Mouse (Mus musculus) right cerebral cortex, postnatal 25 days (tissue): ENCODE data around the gene Elf3.
"Not testable (repeated sequence)": the region's sequence is repeated elsewhere in the genome, so short reads cannot be mapped to it uniquely, and the experiment has no call there.

Source experiments
- DNase-seq: peaks from one replicate; pipeline ENCODE4 v3.0.0; 2022

Elf3 gene

GRCm38 (mm10) chr1:135237131-135237851 is 21.1 kb downstream of the Elf3 start:
- DNase-seq = no peak

DNA sequence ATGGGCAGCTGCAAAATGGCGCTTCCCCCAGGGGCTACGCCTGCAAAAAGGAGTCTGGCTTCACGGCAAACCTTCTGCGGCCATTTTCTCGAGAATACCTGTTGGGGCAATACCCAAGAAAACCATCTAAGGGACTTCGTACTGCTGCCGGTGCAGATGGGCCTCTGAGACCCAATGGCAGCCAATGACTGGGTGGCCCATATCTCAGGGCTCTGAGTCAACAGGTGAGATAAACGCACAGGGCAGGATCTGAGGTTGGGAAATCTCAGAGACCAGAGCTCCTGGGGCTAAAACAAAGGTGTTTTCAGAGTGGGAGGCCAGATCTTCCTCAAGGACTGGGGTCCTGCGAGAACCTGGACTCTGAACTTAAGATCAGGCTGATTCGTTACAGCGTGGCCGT is 23.6 kb downstream of the Elf3 start:
- DNase-seq = no peak

DNA sequence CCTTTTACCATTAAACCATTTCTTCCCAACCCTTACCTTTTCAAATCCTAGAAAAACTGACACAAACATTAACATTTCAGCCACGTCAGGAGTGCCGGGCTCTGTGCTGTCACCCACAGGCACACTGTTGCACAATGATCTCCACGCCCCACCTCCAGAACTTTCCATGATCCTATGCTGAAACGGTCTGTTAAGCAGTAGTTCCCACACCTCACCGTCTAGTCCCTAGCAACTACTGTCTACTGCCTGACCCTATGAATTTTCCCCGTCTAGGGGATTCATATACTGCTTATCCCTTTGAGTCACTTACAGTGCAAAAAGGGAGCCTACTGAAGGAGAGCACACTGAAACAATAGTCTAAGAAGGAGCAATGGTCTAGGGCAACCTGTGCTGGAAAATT is 24.4 kb downstream of the Elf3 start:
- no peak for DNase-seq

DNA sequence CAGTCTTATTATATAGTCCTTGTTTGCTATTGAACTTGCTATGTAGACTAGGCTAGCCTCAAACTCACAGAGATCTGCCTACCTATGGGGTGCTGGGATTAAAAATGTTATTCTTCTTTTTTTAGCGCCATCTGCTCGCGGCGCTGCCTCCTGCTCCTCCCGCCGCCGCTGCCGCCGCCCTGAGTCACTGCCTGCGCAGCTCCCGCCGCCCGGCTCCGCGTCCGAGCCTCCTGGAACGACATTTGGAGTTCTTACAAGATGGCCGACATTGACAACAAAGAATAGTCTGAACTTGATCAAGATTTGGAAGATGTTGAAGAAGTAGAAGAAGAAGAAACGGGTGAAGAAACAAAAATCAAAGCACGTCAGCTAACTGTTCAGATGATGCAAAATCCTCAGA is 26.5 kb downstream of the Elf3 start:
- not testable (repeated sequence) for DNase-seq

DNA sequence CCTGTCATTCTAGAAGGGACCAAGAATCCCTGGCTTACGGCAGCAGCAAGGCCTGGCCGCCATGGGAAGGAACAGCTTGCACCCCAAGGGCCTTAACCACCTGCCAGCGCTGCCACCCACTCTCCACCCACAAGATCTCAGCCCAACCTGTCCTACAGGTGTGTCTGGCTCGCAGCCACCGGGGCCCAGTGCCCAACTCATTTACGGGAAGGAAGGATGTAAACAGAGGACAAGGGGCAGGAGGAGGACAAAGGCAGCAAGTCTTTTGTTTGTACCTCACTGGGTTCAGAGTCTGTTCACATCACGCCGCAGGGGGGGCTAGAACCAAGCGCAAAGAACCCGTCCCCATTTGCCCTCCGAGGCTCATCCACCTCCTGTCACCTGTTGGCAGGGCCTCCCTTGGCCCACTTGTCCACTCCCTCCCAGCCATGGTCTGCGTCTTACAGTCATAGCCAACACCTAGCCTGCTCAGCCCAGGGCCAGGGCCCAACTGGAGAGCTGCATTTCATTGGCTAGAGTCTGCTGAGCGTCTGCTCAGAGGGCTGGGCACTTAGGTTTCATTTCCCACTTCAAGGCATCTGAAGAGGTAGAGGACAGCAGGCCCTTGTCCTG is 30.9 kb downstream of the Elf3 start:
- no peak for DNase-seq

- no peak for DNase-seq
Measured at GRCm38 (mm10) chr1:135224981-135225604, 33.3 kb downstream of the Elf3 start.

DNA sequence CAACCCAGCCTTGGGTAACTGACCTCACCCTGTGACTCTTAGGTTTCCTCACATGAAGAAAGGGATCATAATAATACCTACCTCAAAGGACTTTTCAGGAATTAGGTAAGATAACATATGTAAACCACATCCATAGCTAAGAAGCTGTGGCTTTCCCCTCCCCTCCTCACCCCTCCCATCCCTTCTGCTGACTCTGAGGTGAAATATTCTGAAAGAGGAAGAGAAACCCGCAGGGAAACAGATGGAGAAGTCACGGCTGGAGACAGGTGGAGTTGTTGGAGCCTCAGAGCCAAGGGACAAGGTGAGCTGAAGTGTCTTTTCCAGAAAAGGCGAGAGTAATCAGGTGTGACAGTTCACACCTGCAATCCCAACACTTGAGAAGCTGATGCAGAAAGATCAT is 34.2 kb downstream of the Elf3 start:
- DNase-seq = no peak

GRCm38 (mm10) chr1:135217607-135218233 is 40.6 kb downstream of the Elf3 start:
- DNase-seq = no peak

- DNase-seq = no peak
Measured at GRCm38 (mm10) chr1:135213772-135214640, 44.4 kb downstream of the Elf3 start.

GRCm38 (mm10) chr1:135210421-135210820 is 47.9 kb downstream of the Elf3 start:
- no peak for DNase-seq

- DNase-seq = no peak
Measured at GRCm38 (mm10) chr1:135208716-135209115, 49.7 kb downstream of the Elf3 start.

GRCm38 (mm10) chr1:135206586-135207339 is 51.6 kb downstream of the Elf3 start:
- DNase-seq = no peak

DNA sequence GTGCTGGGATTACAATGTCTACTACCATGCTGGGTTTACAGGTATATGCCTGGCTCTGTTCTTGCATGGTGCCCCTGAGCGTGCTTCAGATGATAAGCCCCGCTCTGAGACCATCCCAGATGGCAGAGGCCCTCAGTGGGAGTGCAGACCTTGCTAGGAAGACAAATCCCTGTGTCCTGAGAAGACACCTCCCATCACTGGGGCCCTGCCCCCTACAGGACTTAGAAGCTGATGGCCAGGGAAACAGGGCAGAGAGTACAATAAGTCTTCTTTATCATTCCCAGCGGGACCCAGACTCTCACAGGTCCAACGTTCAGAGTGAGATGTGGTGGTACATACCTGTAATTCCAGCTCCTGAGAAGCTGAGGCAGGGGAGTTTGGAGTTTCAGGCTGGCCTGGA is 53.1 kb downstream of the Elf3 start:
- no peak for DNase-seq

- no peak for DNase-seq
Measured at GRCm38 (mm10) chr1:135204196-135205126, 53.9 kb downstream of the Elf3 start.
